Mouse (Mus musculus): Measurements from ENCODE around the gene Srp68. TPM values are rescaled to one million over a fixed set of nuclear protein-coding genes. Genes with fewer than 3 reads are reported as not detected.

Srp68 gene
- total and polyA plus RNA-seq, 2 experiments = 19.9 to 36.3 TPM

GRCm38 (mm10) chr11:116221931-116222739, 51.9 kb downstream of the Srp68 start:
- Histone ChIP-seq H3K27me3 (ENCODE audit: control insufficient read depth, insufficient read depth, low read length) (peaks cover 4% of the 10 kb centered on the region; the same call in 1 of the 2 replicates), H3K27ac (replicated peaks; ENCODE audit: insufficient read depth, low read depth, low read length) (no peak overlapping the region), H3K79me2 (ENCODE audit: control insufficient read depth, insufficient read depth, low read length) (no peaks in the 10 kb centered on the region), H3K36me3 (ENCODE audit: control insufficient read depth, insufficient read depth, low read length) (no peaks in the 10 kb centered on the region), H3K9ac (ENCODE audit: low read depth, low read length) (no peak overlapping the region), H3K4me3 (ENCODE audit: insufficient read depth, low read depth, low read length) (peak overlapping the region; percentile 27; the same call in 1 of the 2 replicates), H3K4me1 (ENCODE audit: control insufficient read depth, insufficient read depth, low read length) (peaks cover 18% of the 10 kb centered on the region)
- TF ChIP-seq POLR2A (IDR thresholded peaks at IDR 0.05; ENCODE audit: extremely low read depth, insufficient read depth, low read length) (no peak), CTCF (IDR thresholded peaks at IDR 0.05; ENCODE audit: low read depth, low read length) (0 out of 2 replicates have a peak, but pooled peaks have one; percentile 1)
- no peak for DNase-seq (ENCODE audit: extremely low read depth, low read depth, low spot score)
- 24% methylated on average over 53 of the region's 53 CpGs for WGBS

GRCm38 (mm10) chr11:116219885-116220284, 54.1 kb downstream of the Srp68 start:
- Histone ChIP-seq H3K79me2 (ENCODE audit: control insufficient read depth, insufficient read depth, low read length) (no peaks in the 10 kb centered on the region), H3K9ac (ENCODE audit: low read depth, low read length) (peak overlapping the region; percentile 63), H3K27me3 (ENCODE audit: control insufficient read depth, insufficient read depth, low read length) (peaks cover 4% of the 10 kb centered on the region; the same call in 1 of the 2 replicates), H3K4me1 (ENCODE audit: control insufficient read depth, insufficient read depth, low read length) (peaks cover 18% of the 10 kb centered on the region), H3K27ac (replicated peaks; ENCODE audit: insufficient read depth, low read depth, low read length) (peak overlapping the region; percentile 90), H3K4me3 (ENCODE audit: insufficient read depth, low read depth, low read length) (no peak overlapping the region), H3K36me3 (ENCODE audit: control insufficient read depth, insufficient read depth, low read length) (no peaks in the 10 kb centered on the region)
- DNase-seq (ENCODE audit: extremely low read depth, low read depth, low spot score) = peak; percentile 76
- 10% methylated on average over 4 of the region's 4 CpGs for WGBS
- TF ChIP-seq CTCF (IDR thresholded peaks at IDR 0.05; ENCODE audit: low read depth, low read length) = peak; percentile 86
- no peak for TF ChIP-seq POLR2A (IDR thresholded peaks at IDR 0.05; ENCODE audit: extremely low read depth, insufficient read depth, low read length)

GRCm38 (mm10) chr11:116218737-116219400, 55.1 kb downstream of the Srp68 start:
- H3K9ac ChIP-seq (ENCODE audit: low read depth, low read length) = peak overlapping the region; percentile 63

GRCm38 (mm10) chr11:116218263-116218662, 55.8 kb downstream of the Srp68 start:
- H3K27me3 ChIP-seq (ENCODE audit: control insufficient read depth, insufficient read depth, low read length) = peaks cover 4% of the 10 kb centered on the region; the same call in 1 of the 2 replicates
- no peaks in the 10 kb centered on the region for H3K36me3 ChIP-seq (ENCODE audit: control insufficient read depth, insufficient read depth, low read length)
- TF ChIP-seq CTCF (IDR thresholded peaks at IDR 0.05; ENCODE audit: low read depth, low read length) (no peak), POLR2A (IDR thresholded peaks at IDR 0.05; ENCODE audit: extremely low read depth, insufficient read depth, low read length) (no peak)
- WGBS = 3% methylated on average over 2 of the region's 2 CpGs
- peak overlapping the region; percentile 90 for H3K27ac ChIP-seq (replicated peaks; ENCODE audit: insufficient read depth, low read depth, low read length)
- no peak overlapping the region for H3K4me3 ChIP-seq (ENCODE audit: insufficient read depth, low read depth, low read length)
- peaks cover 18% of the 10 kb centered on the region for H3K4me1 ChIP-seq (ENCODE audit: control insufficient read depth, insufficient read depth, low read length)
- peak; percentile 98 for DNase-seq (ENCODE audit: extremely low read depth, low read depth, low spot score)
- peak overlapping the region; percentile 27; the same call in 1 of the 2 replicates for H3K9ac ChIP-seq (ENCODE audit: low read depth, low read length)
- no peaks in the 10 kb centered on the region for H3K79me2 ChIP-seq (ENCODE audit: control insufficient read depth, insufficient read depth, low read length)

More at GRCm38 (mm10) chr11:116218737-116219400, 55.1 kb downstream of the Srp68 start:
- TF ChIP-seq CTCF (IDR thresholded peaks at IDR 0.05; ENCODE audit: low read depth, low read length) (no peak), POLR2A (IDR thresholded peaks at IDR 0.05; ENCODE audit: extremely low read depth, insufficient read depth, low read length) (no peak)
- no peak overlapping the region for H3K4me3 ChIP-seq (ENCODE audit: insufficient read depth, low read depth, low read length)
- peak overlapping the region; percentile 90 for H3K27ac ChIP-seq (replicated peaks; ENCODE audit: insufficient read depth, low read depth, low read length)
- peaks cover 4% of the 10 kb centered on the region; the same call in 1 of the 2 replicates for H3K27me3 ChIP-seq (ENCODE audit: control insufficient read depth, insufficient read depth, low read length)
- 7% methylated on average over 7 of the region's 7 CpGs for WGBS
- H3K36me3 ChIP-seq (ENCODE audit: control insufficient read depth, insufficient read depth, low read length) = no peaks in the 10 kb centered on the region
- peak; percentile 97 for DNase-seq (ENCODE audit: extremely low read depth, low read depth, low spot score)
- no peaks in the 10 kb centered on the region for H3K79me2 ChIP-seq (ENCODE audit: control insufficient read depth, insufficient read depth, low read length)
- H3K4me1 ChIP-seq (ENCODE audit: control insufficient read depth, insufficient read depth, low read length) = peaks cover 18% of the 10 kb centered on the region

GRCm38 (mm10) chr11:116216549-116216948, 57.5 kb downstream of the Srp68 start:
- no peak for DNase-seq (ENCODE audit: extremely low read depth, low read depth, low spot score)
- TF ChIP-seq POLR2A (IDR thresholded peaks at IDR 0.05; ENCODE audit: extremely low read depth, insufficient read depth, low read length) (no peak), CTCF (IDR thresholded peaks at IDR 0.05; ENCODE audit: low read depth, low read length) (no peak)
- H3K27me3 ChIP-seq (ENCODE audit: control insufficient read depth, insufficient read depth, low read length) = no peaks in the 10 kb centered on the region
- no peaks in the 10 kb centered on the region for H3K36me3 ChIP-seq (ENCODE audit: control insufficient read depth, insufficient read depth, low read length)
- no peak overlapping the region for H3K4me3 ChIP-seq (ENCODE audit: insufficient read depth, low read depth, low read length)
- no peaks in the 10 kb centered on the region for H3K79me2 ChIP-seq (ENCODE audit: control insufficient read depth, insufficient read depth, low read length)
- 89% methylated on average over 11 of the region's 11 CpGs for WGBS
- no peak overlapping the region for H3K27ac ChIP-seq (replicated peaks; ENCODE audit: insufficient read depth, low read depth, low read length)
- H3K9ac ChIP-seq (ENCODE audit: low read depth, low read length) = no peak overlapping the region
- H3K4me1 ChIP-seq (ENCODE audit: control insufficient read depth, insufficient read depth, low read length) = peaks cover 22% of the 10 kb centered on the region
